Mouse (Mus musculus) small intestine, adult 2 months (tissue): ENCODE measurements around the gene Rai1. TPM values are rescaled to one million over a fixed set of nuclear protein-coding genes. Genes with fewer than 3 reads are reported as not detected.

Experiments
- H3K27ac ChIP-seq: fragments of 200-500 bp; 2 replicates; pipeline ENCODE4 v1.5.1; 2012; ENCODE audit warnings: low read depth, low read length, control low read depth, inconsistent platforms; ENCODE audit not compliant: insufficient read depth
- H3K27me3 ChIP-seq: fragments of 200-500 bp; 2 replicates; pipeline ENCODE4 v1.6.1; 2012; ENCODE audit warnings: mild to moderate bottlenecking, moderate library complexity, low read length, inconsistent platforms; ENCODE audit not compliant: control insufficient read depth, insufficient read depth
- H3K36me3 ChIP-seq: fragments of 200-500 bp; 2 replicates; pipeline ENCODE4 v1.6.1; 2012; ENCODE audit warnings: mild to moderate bottlenecking, low read length, control low read depth, inconsistent platforms; ENCODE audit not compliant: control insufficient read depth, insufficient read depth
- H3K4me1 ChIP-seq: fragments of 200-500 bp; 2 replicates; pipeline ENCODE4 v1.6.1; 2012; ENCODE audit warnings: low read length, inconsistent platforms, mixed read lengths; ENCODE audit not compliant: control insufficient read depth, insufficient read depth, insufficient read length
- H3K4me3 ChIP-seq: fragments of 200-500 bp; 2 replicates; pipeline ENCODE4 v1.5.1; 2012; ENCODE audit warnings: low read depth, mild to moderate bottlenecking, control low read depth, inconsistent platforms, low read length, moderate library complexity
- CTCF ChIP-seq: fragments of 200-500 bp; IDR thresholded peaks from 2 replicates; pipeline ENCODE4 v1.5.1; 2012; ENCODE audit warnings: low read depth, mild to moderate bottlenecking, control low read depth, inconsistent platforms, low read length, moderate library complexity, mixed read lengths; ENCODE audit not compliant: insufficient replicate concordance, insufficient read length; ENCODE audit errors: extremely low read depth
- POLR2A ChIP-seq: fragments of 200-500 bp; IDR thresholded peaks from 2 replicates; pipeline ENCODE4 v1.6.1; 2012; ENCODE audit warnings: low read depth, mild to moderate bottlenecking, control low read depth, inconsistent platforms, low read length, moderate library complexity
- WGBS: fragments of 180-500 bp; shearing (Covaris S2); methylation state at CpG from one replicate; pipeline ENCODE4 v1.1.7; 2018; 5-methylcytosine and 5-hydroxymethylcytosine counted together
- polyA plus RNA-seq: library from polyadenylated mRNA; depleted of rRNA; stranded (reverse); fragments of >200 nt; gene quantifications from 2 replicates; pipeline ENCODE4 v1.2.3, GENCODE M21; 2012

Rai1 gene
- polyA plus RNA-seq, 1 experiment: 24.3 TPM

GRCm38 (mm10) chr11:60195108-60195507, 90.3 kb downstream of the Rai1 start:
- Histone ChIP-seq H3K27me3 (no peaks in the 10 kb centered on the region), H3K27ac (no peak overlapping the region), H3K4me3 (no peak overlapping the region), H3K4me1 (no peaks in the 10 kb centered on the region; the same call in 1 of the 2 replicates), H3K36me3 (peaks cover 22% of the 10 kb centered on the region)
- TF ChIP-seq POLR2A (no peak), CTCF (peak; percentile 45; the same call in 1 of the 2 replicates)

- Histone ChIP-seq H3K27ac (no peak overlapping the region), H3K27me3 (no peaks in the 10 kb centered on the region), H3K4me3 (no peak overlapping the region), H3K4me1 (no peaks in the 10 kb centered on the region; the same call in 1 of the 2 replicates), H3K36me3 (peaks cover 34% of the 10 kb centered on the region)
- 55% methylated on average over 5 of the region's 5 CpGs for WGBS
- no peak for TF ChIP-seq POLR2A
These were observed 91.5 kb downstream of the Rai1 start for GRCm38 (mm10) chr11:60196344-60196743.

- Histone ChIP-seq H3K4me1 (no peaks in the 10 kb centered on the region; the same call in 1 of the 2 replicates), H3K4me3 (no peak overlapping the region), H3K36me3 (peaks cover 51% of the 10 kb centered on the region), H3K27ac (no peak overlapping the region), H3K27me3 (no peaks in the 10 kb centered on the region)
- WGBS: 81% methylated on average over 24 of the region's 24 CpGs
- TF ChIP-seq POLR2A (no peak), CTCF (no peak)
These were observed 93.3 kb downstream of the Rai1 start for GRCm38 (mm10) chr11:60197998-60198619.

GRCm38 (mm10) chr11:60198651-60199050, 93.8 kb downstream of the Rai1 start:
- H3K36me3 ChIP-seq: peaks cover 57% of the 10 kb centered on the region

GRCm38 (mm10) chr11:60199702-60200184, 94.9 kb downstream of the Rai1 start:
- no peak overlapping the region for H3K4me3 ChIP-seq
- no peaks in the 10 kb centered on the region for H3K27me3 ChIP-seq
- H3K27ac ChIP-seq: no peak overlapping the region
- H3K4me1 ChIP-seq: no peaks in the 10 kb centered on the region; the same call in 1 of the 2 replicates
- peaks cover 68% of the 10 kb centered on the region for H3K36me3 ChIP-seq
- WGBS: 41% methylated on average over 18 of the region's 18 CpGs
- TF ChIP-seq CTCF (peak; percentile 98), POLR2A (no peak)

More at GRCm38 (mm10) chr11:60198651-60199050, 93.8 kb downstream of the Rai1 start:
- WGBS: 87% methylated on average over 12 of the region's 12 CpGs
- no peak overlapping the region for H3K4me3 ChIP-seq
- no peaks in the 10 kb centered on the region; the same call in 1 of the 2 replicates for H3K4me1 ChIP-seq
- H3K27ac ChIP-seq: no peak overlapping the region
- TF ChIP-seq CTCF: no peak
- no peak for TF ChIP-seq POLR2A
- H3K27me3 ChIP-seq: no peaks in the 10 kb centered on the region

- H3K4me3 ChIP-seq: no peak overlapping the region
- WGBS: 82% methylated on average over 11 of the region's 11 CpGs
- TF ChIP-seq POLR2A (no peak), CTCF (no peak)
- peaks cover 72% of the 10 kb centered on the region for H3K36me3 ChIP-seq
- no peaks in the 10 kb centered on the region for H3K27me3 ChIP-seq
- no peak overlapping the region for H3K27ac ChIP-seq
- H3K4me1 ChIP-seq: no peaks in the 10 kb centered on the region; the same call in 1 of the 2 replicates
These were observed 95.6 kb downstream of the Rai1 start for GRCm38 (mm10) chr11:60200384-60200783.

GRCm38 (mm10) chr11:60202710-60203638, 98.2 kb downstream of the Rai1 start:
- H3K36me3 ChIP-seq: peaks cover 80% of the 10 kb centered on the region
- WGBS: 94% methylated on average over 26 of the region's 26 CpGs
- H3K27me3 ChIP-seq: no peaks in the 10 kb centered on the region
- TF ChIP-seq CTCF: no peak
- TF ChIP-seq POLR2A: no peak
- no peak overlapping the region for H3K27ac ChIP-seq
- H3K4me3 ChIP-seq: no peak overlapping the region
- H3K4me1 ChIP-seq: no peaks in the 10 kb centered on the region; the same call in none of the 2 replicates
